In genomic region chr14:75446314-75446713, GRCm38 (mm10) we compare ENCODE assay signal across 11 mouse cellular contexts. TPM values are rescaled to one million over a fixed set of nuclear protein-coding genes. Genes with fewer than 3 reads are reported as not detected.
DNase-seq lines count a peak whose midpoint lies in the region; ATAC-seq and TF ChIP-seq lines count a peak whose summit lies in the region.
"Not testable (repeated sequence)": the region's sequence is repeated elsewhere in the genome, so short reads cannot be mapped to it uniquely, and the experiment has no call there.
"Had no signal": no experiment of that assay in that cellular context is flagged by ENCODE, and none has a peak within 500 bp of the region (broad histone marks: within the 10 kb centered on the region; RNA-seq: fewer than 3 reads in every experiment).

No protein-coding gene starts in this region.

- H3K27me3 ChIP-seq in embryonic facial prominence, embryonic 13.5 days; forebrain, embryonic 13.5 days; heart, embryonic 13.5 days (replicated peaks); intestine, embryonic 16.5 days (replicated peaks; ENCODE audit: control insufficient read depth, insufficient read depth, low read length); liver, embryonic 14.5 days (ENCODE audit: control insufficient read depth, insufficient read depth, low read length); thymus, adult 2 months (ENCODE audit: control insufficient read depth, insufficient read depth, low read length): not testable (repeated sequence)

- not testable (repeated sequence) for H3K36me3 ChIP-seq in embryonic facial prominence, embryonic 13.5 days; forebrain, embryonic 13.5 days (ENCODE audit: poor library complexity, severe bottlenecking); heart, embryonic 13.5 days; intestine, embryonic 16.5 days (ENCODE audit: control insufficient read depth, insufficient read depth, low read length); liver, embryonic 14.5 days (replicated peaks; ENCODE audit: control insufficient read depth, insufficient read depth, low read depth); thymus, adult 2 months (ENCODE audit: control insufficient read depth, insufficient read depth, low read length)

- not testable (repeated sequence) for H3K9me3 ChIP-seq in embryonic facial prominence, embryonic 13.5 days; forebrain, embryonic 13.5 days (replicated peaks); heart, embryonic 13.5 days; intestine, embryonic 16.5 days (ENCODE audit: control insufficient read depth, low read length); liver, embryonic 14.5 days (ENCODE audit: control insufficient read depth, low read length)

- not testable (repeated sequence) for TF ChIP-seq POLR2A in thymus, adult 2 months (IDR thresholded peaks at IDR 0.05; ENCODE audit: control insufficient read depth, extremely low read depth, insufficient read depth, low read length, poor library complexity)

- TF ChIP-seq EP300 in liver, embryonic 14.5 days (IDR thresholded peaks at IDR 0.05; ENCODE audit: low read depth): not testable (repeated sequence)

- not testable (repeated sequence) for DNase-seq in liver, embryonic 14.5 days (ENCODE audit: low read depth in 3 of 3, low spot score in 3 of 3); thymus, adult 2 months
- peak; percentile 33 for DNase-seq in naive thymus-derived CD4-positive, alpha-beta T cell, adult 2 months (ENCODE audit: low read depth)

- H3K4me2 ChIP-seq in embryonic facial prominence, embryonic 13.5 days: peak overlapping the region; percentile 66; the same call in 1 of the 2 replicates
- H3K4me2 ChIP-seq in forebrain, embryonic 13.5 days: peak overlapping the region; percentile 66; the same call in 1 of the 2 replicates
- H3K4me2 ChIP-seq in heart, embryonic 13.5 days: 0 out of 2 replicates have a peak overlapping the region, but pooled peaks have one; percentile 73
- H3K4me2 ChIP-seq in intestine, embryonic 16.5 days (ENCODE audit: low read depth, low read length): peak overlapping the region; percentile 63; the same call in 1 of the 2 replicates
- peak overlapping the region; percentile 45; the same call in 1 of the 2 replicates for H3K4me2 ChIP-seq in liver, embryonic 14.5 days (ENCODE audit: low read depth)

- H3K4me1 ChIP-seq in embryonic facial prominence, embryonic 13.5 days: peaks cover 14% of the 10 kb centered on the region
- H3K4me1 ChIP-seq in forebrain, embryonic 13.5 days: peaks cover 17% of the 10 kb centered on the region
- H3K4me1 ChIP-seq in heart, embryonic 13.5 days: peaks cover 18% of the 10 kb centered on the region
- H3K4me1 ChIP-seq in intestine, embryonic 16.5 days (ENCODE audit: control insufficient read depth, insufficient read depth, low read length); liver, embryonic 14.5 days (replicated peaks; ENCODE audit: control insufficient read depth in 2 of 2, insufficient read depth in 2 of 2, low read length in 1 of 2): not testable (repeated sequence)
- H3K4me1 ChIP-seq in thymus, adult 2 months (replicated peaks; ENCODE audit: control insufficient read depth, insufficient read depth, low read length): peaks cover 19% of the 10 kb centered on the region

- H3K4me3 ChIP-seq in embryonic facial prominence, embryonic 13.5 days; forebrain, embryonic 13.5 days; heart, embryonic 13.5 days; intestine, embryonic 16.5 days (ENCODE audit: low read length); liver, embryonic 14.5 days (ENCODE audit: insufficient read depth in 1 of 2, low read depth in 2 of 2, low read length in 2 of 2); thymus, adult 2 months (ENCODE audit: control insufficient read depth, insufficient read depth, low read length): not testable (repeated sequence)

- ATAC-seq in embryonic facial prominence, embryonic 13.5 days (ENCODE audit: insufficient number of reproducible peaks, insufficient read depth, low FRiP score, low TSS enrichment, low read depth); forebrain, embryonic 13.5 days; heart, embryonic 13.5 days (ENCODE audit: extremely low read depth, insufficient number of reproducible peaks, low FRiP score, low TSS enrichment); intestine, embryonic 16.5 days; liver, embryonic 14.5 days (ENCODE audit: insufficient read depth): not testable (repeated sequence)

- TF ChIP-seq CTCF in liver, embryonic 14.5 days (IDR thresholded peaks at IDR 0.05; ENCODE audit: low read depth); thymus, adult 2 months (IDR thresholded peaks at IDR 0.05; ENCODE audit: borderline replicate concordance, control insufficient read depth, extremely low read depth, insufficient read depth, low read length, poor library complexity): not testable (repeated sequence)

- H3K27ac ChIP-seq in embryonic facial prominence, embryonic 13.5 days; forebrain, embryonic 13.5 days; heart, embryonic 13.5 days (replicated peaks); intestine, embryonic 16.5 days (ENCODE audit: low read length); liver, embryonic 14.5 days: not testable (repeated sequence)
- peak overlapping the region; percentile 70; the same call in 1 of the 2 replicates for H3K27ac ChIP-seq in thymus, adult 2 months (ENCODE audit: control insufficient read depth, insufficient read depth, low read length)

- not testable (repeated sequence) for H3K9ac ChIP-seq in embryonic facial prominence, embryonic 13.5 days; forebrain, embryonic 13.5 days; heart, embryonic 13.5 days; intestine, embryonic 16.5 days (ENCODE audit: low read depth, low read length); liver, embryonic 14.5 days (replicated peaks)

RNA-seq across cellular contexts. Expression of gene Siah3, which starts 9.5 kb away (rescaled TPM):
- polyA plus RNA-seq in embryonic facial prominence, embryonic 13.5 days (2015; fragmentation: Nextera tagmentation; extraction: Ambion mirVana): 0.35 and 0.37 TPM in 2 replicates
- 5.9 and 6.7 TPM in 2 replicates for polyA plus RNA-seq in forebrain, embryonic 13.5 days (2015; fragmentation: Nextera tagmentation; extraction: Ambion mirVana)
- not detected in 2 replicates for polyA plus RNA-seq in heart, embryonic 13.5 days (2015; fragmentation: Nextera tagmentation; extraction: Ambion mirVana)
- 0.12 and 0.16 TPM in 2 replicates for polyA plus RNA-seq in intestine, embryonic 16.5 days (2015; fragmentation: Nextera tagmentation; extraction: Ambion mirVana)
- 0.15 and 0.17 TPM in 2 replicates for polyA plus RNA-seq in liver, embryonic 14.5 days (2012; rRNA removed)
- 0.09 and 0.18 TPM in 2 replicates for polyA plus RNA-seq in liver, embryonic 14.5 days (2014; fragmentation: Nextera tagmentation; extraction: Ambion mirVana)
- 0.05 and 0.11 TPM in 2 replicates for polyA plus RNA-seq in thymus, adult 2 months (2012; rRNA removed)
- polyA plus RNA-seq: G1E; limb, embryonic 10.5 days; lung, postnatal 0 days; stomach, postnatal 0 days had no signal
